In the genomic region with DNA sequence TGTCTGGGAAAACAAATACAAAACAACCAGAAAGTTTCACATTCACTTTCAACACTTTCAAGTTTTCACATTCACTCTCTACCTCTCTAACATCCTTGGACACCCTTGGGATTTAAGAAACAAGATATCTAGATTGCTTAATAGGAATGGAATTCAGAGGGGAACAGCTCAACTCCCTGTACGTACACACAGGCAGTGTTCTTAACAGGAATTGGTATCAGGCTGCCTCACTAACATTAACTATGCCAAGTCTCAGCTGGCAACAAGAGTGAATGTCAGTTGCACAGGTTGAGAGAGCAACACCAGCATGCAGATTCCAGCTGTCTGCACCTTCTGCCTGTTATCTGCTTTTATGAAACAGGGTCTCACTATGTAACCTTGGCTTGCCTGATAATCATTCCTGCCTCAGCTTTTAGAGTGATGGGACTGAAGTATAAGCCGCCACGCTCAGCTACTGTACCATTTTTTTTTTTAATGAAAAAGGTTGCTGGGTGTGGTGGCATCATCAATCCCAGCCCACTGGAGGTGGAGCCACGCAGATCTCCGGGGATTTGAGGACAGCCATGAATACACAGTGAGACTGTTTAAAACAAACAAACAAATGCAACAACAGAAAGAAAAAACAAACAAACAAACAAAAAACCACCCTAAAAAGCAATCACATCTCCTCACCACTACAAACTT, we compare ENCODE assay signal across 9 mouse cellular contexts. TPM values are rescaled to one million over a fixed set of nuclear protein-coding genes. Genes with fewer than 3 reads are reported as not detected.
A peak's percentile ranks its signal among the peaks of the same experiment; 100 is the strongest.
DNase-seq lines count a peak whose midpoint lies in the region; ATAC-seq and TF ChIP-seq lines count a peak whose summit lies in the region.
"Had no signal": no experiment of that assay in that cellular context is flagged by ENCODE, and none has a peak within 500 bp of the region (broad histone marks: within the 10 kb centered on the region; RNA-seq: fewer than 3 reads in every experiment).

No protein-coding gene starts in this region.

- peak overlapping the region; percentile 98 for H3K27ac ChIP-seq in gastrocnemius, adult 2 months
- H3K27ac ChIP-seq in embryonic facial prominence, embryonic 12.5 days, result no peak overlapping the region

- peaks cover 21% of the 10 kb centered on the region for H3K4me1 ChIP-seq in embryonic facial prominence, embryonic 12.5 days

- intact Hi-C loops in gastrocnemius, adult 2 months (cut with DNase I), result no loop called here
- intact Hi-C loops in gastrocnemius, postnatal 14 days (cut with DNase I; ENCODE audit: low total_unique reads), result loop anchor here (10.0 kb wide), 1 partner anchor 64 kb away; a partner anchor contains a TSS

- peak overlapping the region; percentile 89 for H3K4me3 ChIP-seq in gastrocnemius, adult 2 months
- peak overlapping the region; percentile 91; the same call in 1 of the 2 replicates for H3K4me3 ChIP-seq in embryonic facial prominence, embryonic 12.5 days

- no peak for ATAC-seq in embryonic facial prominence, embryonic 12.5 days (ENCODE audit: insufficient number of reproducible peaks, insufficient read depth, low FRiP score, low TSS enrichment)

- no peak for TF ChIP-seq CTCF in gastrocnemius, adult 2 months (IDR thresholded peaks at IDR 0.05)

- 66% methylated on average over 5 of the region's 5 CpGs for WGBS in embryonic facial prominence, embryonic 12.5 days

- H3K9ac ChIP-seq in embryonic facial prominence, embryonic 12.5 days, result no peak overlapping the region

- no peak for DNase-seq in gastrocnemius, adult 2 months
- DNase-seq in gastrocnemius, postnatal 14 days, result no peak
- peak; percentile 85 for DNase-seq in 3T3-L1 (ENCODE audit: low read depth, low spot score)
- DNase-seq in induced T-regulatory cell, adult 2 months (ENCODE audit: low read depth), result peak; percentile 43
- no peak for DNase-seq in testis, postnatal 10 days (ENCODE audit: low spot score)
- no peak for DNase-seq in spleen, postnatal 10 days (ENCODE audit: low spot score in 2 of 2)
- DNase-seq in left cerebral cortex, adult 8-10 months (ENCODE audit: low spot score in 2 of 2), result no peak
- DNase-seq: layer of hippocampus, postnatal 36 days had no signal

- no peaks in the 10 kb centered on the region for H3K27me3 ChIP-seq in embryonic facial prominence, embryonic 12.5 days

- no peak overlapping the region; the same call in 1 of the 2 replicates for H3K4me2 ChIP-seq in embryonic facial prominence, embryonic 12.5 days (replicated peaks)

- H3K36me3 ChIP-seq in embryonic facial prominence, embryonic 12.5 days, result peaks cover 17% of the 10 kb centered on the region

- no peaks in the 10 kb centered on the region for H3K9me3 ChIP-seq in embryonic facial prominence, embryonic 12.5 days

RNA-seq across cellular contexts. Expression of a gene that starts 4.4 kb away (rescaled TPM):
- 10 to 100 TPM; 57.9 to 61.8 TPM for total RNA-seq in gastrocnemius, adult 2 months (2021)
- 10 to 100 TPM; 50.2 to 53.9 TPM for total RNA-seq in gastrocnemius, postnatal 14 days (2021)
- 80.6 and 89.0 TPM in 2 replicates for polyA plus RNA-seq in embryonic facial prominence, embryonic 12.5 days (2016; fragmentation: Nextera tagmentation; extraction: Ambion mirVana)
- 100 to 1,000 TPM; 149 to 173 (median 160) TPM for total RNA-seq in left cerebral cortex, adult 8-10 months (2022)

RNA-seq across cellular contexts. Expression of a gene that starts 42.6 kb away (rescaled TPM):
- under 1 TPM in 1 of 2 experiments, not detected in 1; 0.08 TPM for total RNA-seq in gastrocnemius, adult 2 months (2021)
- 1 to 10 TPM; 1.8 to 1.9 TPM for total RNA-seq in gastrocnemius, postnatal 14 days (2021)
- 47.2 and 54.9 TPM in 2 replicates for polyA plus RNA-seq in embryonic facial prominence, embryonic 12.5 days (2016; fragmentation: Nextera tagmentation; extraction: Ambion mirVana)
- under 1 TPM; 0.32 to 0.49 (median 0.42) TPM for total RNA-seq in left cerebral cortex, adult 8-10 months (2022)

RNA-seq across cellular contexts. Expression of a gene that starts 42.9 kb away (rescaled TPM):
- total RNA-seq in gastrocnemius, adult 2 months (2021), result 10 to 100 TPM in 1 of 2 experiments, 1 to 10 TPM in 1; 9.9 to 14.0 TPM
- total RNA-seq in gastrocnemius, postnatal 14 days (2021), result 10 to 100 TPM; 14.3 to 20.1 TPM
- polyA plus RNA-seq in embryonic facial prominence, embryonic 12.5 days (2016; fragmentation: Nextera tagmentation; extraction: Ambion mirVana), result 166 and 178 TPM in 2 replicates
- 10 to 100 TPM; 15.9 to 22.0 (median 18.8) TPM for total RNA-seq in left cerebral cortex, adult 8-10 months (2022)

Comparison
In these comparisons a context has a peak if more than half of its experiments do, and no peak if none do; other contexts are left out.
1. DNase-seq: peak in 3T3-L1 (single experiment) and induced T-regulatory cell, adult 2 months (single experiment); none in gastrocnemius, adult 2 months (single experiment), gastrocnemius, postnatal 14 days (single experiment), testis, postnatal 10 days (single experiment), spleen, postnatal 10 days (0 of 2) and left cerebral cortex, adult 8-10 months (0 of 2).